Mouse (Mus musculus): ENCODE results near the gene Dctn2. TPM values are rescaled to one million over a fixed set of nuclear protein-coding genes. Genes with fewer than 3 reads are reported as not detected.
"Not testable (repeated sequence)": the region's sequence is repeated elsewhere in the genome, so short reads cannot be mapped to it uniquely, and the experiment has no call there.

The Dctn2 gene
- polyA plus RNA-seq, 1 experiment = 170 TPM

GRCm38 (mm10) chr10:127294895-127295510 lies 28.8 kb downstream of the Dctn2 start:
- TF ChIP-seq CEBPB (IDR thresholded peaks at IDR 0.05; ENCODE audit: low read depth) (no peak), USF1 (IDR thresholded peaks at IDR 0.05; ENCODE audit: low read depth) (no peak), MAX (IDR thresholded peaks at IDR 0.05) (no peak), CTCF (IDR thresholded peaks at IDR 0.05; ENCODE audit: control insufficient read depth, insufficient read depth, insufficient read length) (no peak), MYOG (IDR thresholded peaks at IDR 0.05; ENCODE audit: control insufficient read depth, extremely low read depth, insufficient read length) (no peak), MYOD1 (IDR thresholded peaks at IDR 0.05; ENCODE audit: control insufficient read depth, insufficient read length, low read depth) (no peak), FOSL1 (IDR thresholded peaks at IDR 0.05; ENCODE audit: insufficient read depth, low read length, poor library complexity, severe bottlenecking) (no peak)
- no peaks in the 10 kb centered on the region for H3K27me3 ChIP-seq (ENCODE audit: control insufficient read depth, insufficient read depth, insufficient read length)
- peaks cover 25% of the 10 kb centered on the region for H3K79me3 ChIP-seq (ENCODE audit: low read depth)
- no peak overlapping the region for H3ac ChIP-seq (ENCODE audit: control insufficient read depth, insufficient read length, low read depth)
- peaks cover 46% of the 10 kb centered on the region for H3K79me2 ChIP-seq (ENCODE audit: control insufficient read depth, insufficient read depth)
- peaks cover 81% of the 10 kb centered on the region for H3K36me3 ChIP-seq (ENCODE audit: control insufficient read depth, insufficient read depth)
- H3K4me3 ChIP-seq (ENCODE audit: insufficient read depth, poor library complexity, severe bottlenecking) = no peak overlapping the region

GRCm38 (mm10) chr10:127295986-127296794 lies 30.0 kb downstream of the Dctn2 start:
- Histone ChIP-seq H3K79me2 (ENCODE audit: control insufficient read depth, insufficient read depth) (peaks cover 42% of the 10 kb centered on the region), H3K36me3 (ENCODE audit: control insufficient read depth, insufficient read depth) (peaks cover 93% of the 10 kb centered on the region), H3K4me3 (ENCODE audit: insufficient read depth, poor library complexity, severe bottlenecking) (no peak overlapping the region), H3ac (ENCODE audit: control insufficient read depth, insufficient read length, low read depth) (no peak overlapping the region), H3K79me3 (ENCODE audit: low read depth) (peaks cover 21% of the 10 kb centered on the region), H3K27me3 (ENCODE audit: control insufficient read depth, insufficient read depth, insufficient read length) (no peaks in the 10 kb centered on the region)
- no peak for TF ChIP-seq MAX (IDR thresholded peaks at IDR 0.05)
- no peak for TF ChIP-seq USF1 (IDR thresholded peaks at IDR 0.05; ENCODE audit: low read depth)

GRCm38 (mm10) chr10:127297015-127297871 lies 31.1 kb downstream of the Dctn2 start:
- peaks cover 96% of the 10 kb centered on the region for H3K36me3 ChIP-seq (ENCODE audit: control insufficient read depth, insufficient read depth)
- TF ChIP-seq CEBPB (IDR thresholded peaks at IDR 0.05; ENCODE audit: low read depth) = no peak
- no peak for TF ChIP-seq USF1 (IDR thresholded peaks at IDR 0.05; ENCODE audit: low read depth)
- TF ChIP-seq FOSL1 (IDR thresholded peaks at IDR 0.05; ENCODE audit: insufficient read depth, low read length, poor library complexity, severe bottlenecking) = no peak
- TF ChIP-seq MYOG (IDR thresholded peaks at IDR 0.05; ENCODE audit: control insufficient read depth, extremely low read depth, insufficient read length) = no peak
- no peak for TF ChIP-seq MAX (IDR thresholded peaks at IDR 0.05)
- no peak for TF ChIP-seq CTCF (IDR thresholded peaks at IDR 0.05; ENCODE audit: control insufficient read depth, insufficient read depth, insufficient read length)
- TF ChIP-seq MYOD1 (IDR thresholded peaks at IDR 0.05; ENCODE audit: control insufficient read depth, insufficient read length, low read depth) = no peak
- H3K4me3 ChIP-seq (ENCODE audit: insufficient read depth, poor library complexity, severe bottlenecking) = no peak overlapping the region
- H3K79me3 ChIP-seq (ENCODE audit: low read depth) = peaks cover 12% of the 10 kb centered on the region
- H3ac ChIP-seq (ENCODE audit: control insufficient read depth, insufficient read length, low read depth) = no peak overlapping the region
- H3K27me3 ChIP-seq (ENCODE audit: control insufficient read depth, insufficient read depth, insufficient read length) = no peaks in the 10 kb centered on the region
- H3K79me2 ChIP-seq (ENCODE audit: control insufficient read depth, insufficient read depth) = peaks cover 31% of the 10 kb centered on the region

- H3K27me3 ChIP-seq (ENCODE audit: control insufficient read depth, insufficient read depth, insufficient read length) = no peaks in the 10 kb centered on the region
- H3K4me3 ChIP-seq (ENCODE audit: insufficient read depth, poor library complexity, severe bottlenecking) = no peak overlapping the region
- peaks cover under 1% of the 10 kb centered on the region for H3K79me2 ChIP-seq (ENCODE audit: control insufficient read depth, insufficient read depth)
- no peaks in the 10 kb centered on the region for H3K79me3 ChIP-seq (ENCODE audit: low read depth)
- TF ChIP-seq CEBPB (IDR thresholded peaks at IDR 0.05; ENCODE audit: low read depth) (no peak), MYOD1 (IDR thresholded peaks at IDR 0.05; ENCODE audit: control insufficient read depth, insufficient read length, low read depth) (no peak), USF1 (IDR thresholded peaks at IDR 0.05; ENCODE audit: low read depth) (no peak), MAX (IDR thresholded peaks at IDR 0.05) (no peak), MYOG (IDR thresholded peaks at IDR 0.05; ENCODE audit: control insufficient read depth, extremely low read depth, insufficient read length) (no peak), CTCF (IDR thresholded peaks at IDR 0.05; ENCODE audit: control insufficient read depth, insufficient read depth, insufficient read length) (no peak), FOSL1 (IDR thresholded peaks at IDR 0.05; ENCODE audit: insufficient read depth, low read length, poor library complexity, severe bottlenecking) (no peak)
- peaks cover 96% of the 10 kb centered on the region for H3K36me3 ChIP-seq (ENCODE audit: control insufficient read depth, insufficient read depth)
- H3ac ChIP-seq (ENCODE audit: control insufficient read depth, insufficient read length, low read depth) = no peak overlapping the region
Observed at GRCm38 (mm10) chr10:127300361-127300760, 34.2 kb downstream of the Dctn2 start.

GRCm38 (mm10) chr10:127303136-127303535 lies 37.0 kb downstream of the Dctn2 start:
- H3K27me3 ChIP-seq (ENCODE audit: control insufficient read depth, insufficient read depth, insufficient read length) = no peaks in the 10 kb centered on the region
- peaks cover 96% of the 10 kb centered on the region for H3K36me3 ChIP-seq (ENCODE audit: control insufficient read depth, insufficient read depth)
- H3K4me3 ChIP-seq (ENCODE audit: insufficient read depth, poor library complexity, severe bottlenecking) = no peak overlapping the region
- no peak overlapping the region for H3ac ChIP-seq (ENCODE audit: control insufficient read depth, insufficient read length, low read depth)
- peaks cover 12% of the 10 kb centered on the region for H3K79me2 ChIP-seq (ENCODE audit: control insufficient read depth, insufficient read depth)
- no peak for TF ChIP-seq MYOG (IDR thresholded peaks at IDR 0.05; ENCODE audit: control insufficient read depth, extremely low read depth, insufficient read length)
- TF ChIP-seq CTCF (IDR thresholded peaks at IDR 0.05; ENCODE audit: control insufficient read depth, insufficient read depth, insufficient read length) = no peak
- no peak for TF ChIP-seq CEBPB (IDR thresholded peaks at IDR 0.05; ENCODE audit: low read depth)
- no peak for TF ChIP-seq MAX (IDR thresholded peaks at IDR 0.05)
- TF ChIP-seq FOSL1 (IDR thresholded peaks at IDR 0.05; ENCODE audit: insufficient read depth, low read length, poor library complexity, severe bottlenecking) = no peak
- no peak for TF ChIP-seq MYOD1 (IDR thresholded peaks at IDR 0.05; ENCODE audit: control insufficient read depth, insufficient read length, low read depth)
- TF ChIP-seq USF1 (IDR thresholded peaks at IDR 0.05; ENCODE audit: low read depth) = no peak
- peaks cover 3% of the 10 kb centered on the region for H3K79me3 ChIP-seq (ENCODE audit: low read depth)

GRCm38 (mm10) chr10:127309167-127309566 lies 43.0 kb downstream of the Dctn2 start:
- not testable (repeated sequence) for H3K27me3 ChIP-seq (ENCODE audit: control insufficient read depth, insufficient read depth, insufficient read length)

More at GRCm38 (mm10) chr10:127309167-127309566, 43.0 kb downstream of the Dctn2 start:
- peaks cover 46% of the 10 kb centered on the region for H3K79me2 ChIP-seq (ENCODE audit: control insufficient read depth, insufficient read depth)
- H3K79me3 ChIP-seq (ENCODE audit: low read depth) = peaks cover 19% of the 10 kb centered on the region
- H3K4me3 ChIP-seq (ENCODE audit: insufficient read depth, poor library complexity, severe bottlenecking); H3ac ChIP-seq (ENCODE audit: control insufficient read depth, insufficient read length, low read depth): not testable (repeated sequence)
- peaks cover 61% of the 10 kb centered on the region for H3K36me3 ChIP-seq (ENCODE audit: control insufficient read depth, insufficient read depth)
